Mouse (Mus musculus) stomach, embryonic 15.5 days (tissue): ENCODE data around the gene Fitm1. TPM values are rescaled to one million over a fixed set of nuclear protein-coding genes. Genes with fewer than 3 reads are reported as not detected.

Source experiments
- ATAC-seq: fragments of 200-750 bp; cut with Nextera tagmentation; 2 replicates; pipeline ENCODE4 v1.8.0; 2017; ENCODE audit warnings: low read depth, moderate number of reproducible peaks, moderate TSS enrichment; ENCODE audit not compliant: insufficient read depth, low FRiP score
- H3K27ac ChIP-seq: fragments of 300-500 bp; sonication (generic); 2 replicates; pipeline ENCODE4 v1.5.1; 2015; ENCODE audit warnings: mild to moderate bottlenecking, inconsistent platforms
- H3K27me3 ChIP-seq: fragments of 300-500 bp; sonication (generic); replicated peaks from 2 replicates; pipeline ENCODE4 v1.6.1; 2015; ENCODE audit warnings: inconsistent platforms
- H3K36me3 ChIP-seq: fragments of 300-500 bp; sonication (generic); 2 replicates; pipeline ENCODE4 v1.6.1; 2015; ENCODE audit warnings: inconsistent platforms
- H3K4me1 ChIP-seq: fragments of 300-500 bp; sonication (generic); 2 replicates; pipeline ENCODE4 v1.6.1; 2015; ENCODE audit warnings: inconsistent platforms
- H3K4me2 ChIP-seq: fragments of 300-500 bp; sonication (generic); 2 replicates; pipeline ENCODE4 v1.6.1; 2015; ENCODE audit warnings: mild to moderate bottlenecking, inconsistent platforms
- H3K4me3 ChIP-seq: fragments of 300-500 bp; sonication (generic); replicated peaks from 2 replicates; pipeline ENCODE4 v1.5.1; 2015; ENCODE audit warnings: inconsistent platforms
- H3K9ac ChIP-seq: fragments of 300-500 bp; sonication (generic); 2 replicates; pipeline ENCODE4 v1.6.1; 2015; ENCODE audit warnings: inconsistent platforms
- H3K9me3 ChIP-seq: fragments of 300-500 bp; sonication (generic); 2 replicates; pipeline ENCODE4 v1.6.1; 2016; ENCODE audit warnings: inconsistent platforms
- WGBS: fragments of 180-500 bp; shearing (Covaris S2); methylation state at CpG from one replicate; pipeline ENCODE4 v1.1.7; 2015; 5-methylcytosine and 5-hydroxymethylcytosine counted together
- polyA plus RNA-seq: library from polyadenylated mRNA; unstranded; fragments of >200 nt; fragmentation: Nextera tagmentation; extraction: Ambion mirVana; gene quantifications from 2 replicates; pipeline ENCODE4 v1.2.1, GENCODE M21; 2015

The Fitm1 gene
- polyA plus RNA-seq = 0.50 and 1.2 TPM in 2 replicates

DNA sequence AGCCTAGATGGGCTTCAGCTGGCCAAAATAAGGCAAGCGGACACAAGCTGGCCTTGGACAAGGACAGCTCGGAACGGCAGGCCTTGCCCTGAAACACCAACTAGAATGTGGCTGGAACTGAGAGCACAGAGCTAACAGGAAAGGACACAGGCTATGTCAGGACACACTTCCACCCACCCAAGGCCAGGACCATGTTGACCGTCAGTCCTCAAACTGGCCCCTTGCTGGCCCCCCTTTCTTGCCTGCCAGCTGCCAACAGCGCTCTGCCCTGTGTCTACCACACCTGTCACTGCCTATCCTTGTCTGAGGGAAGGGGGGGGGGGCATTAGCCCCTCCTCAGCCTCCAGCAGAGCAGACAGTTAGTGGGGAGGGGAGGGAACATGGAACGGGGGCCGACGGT is at the start of gene Fitm1:
TSS of gene Fitm1 (plus strand) at position 316 of the 400 bp plus-strand sequence.
- Histone ChIP-seq H3K27me3 (no peaks in the 10 kb centered on the region), H3K9ac (no peak within 1 kb of the TSS), H3K9me3 (no peaks in the 10 kb centered on the region), H3K4me1 (peaks cover 14% of the 10 kb centered on the region), H3K4me2 (no peak within 1 kb of the TSS), H3K4me3 (no peak within 1 kb of the TSS), H3K36me3 (peaks cover under 1% of the 10 kb centered on the region; the same call in 1 of the 2 replicates), H3K27ac (no peak within 1 kb of the TSS; the same call in 1 of the 2 replicates)
- no peak for ATAC-seq
- WGBS = 71% methylated on average over 8 of the region's 8 CpGs

DNA sequence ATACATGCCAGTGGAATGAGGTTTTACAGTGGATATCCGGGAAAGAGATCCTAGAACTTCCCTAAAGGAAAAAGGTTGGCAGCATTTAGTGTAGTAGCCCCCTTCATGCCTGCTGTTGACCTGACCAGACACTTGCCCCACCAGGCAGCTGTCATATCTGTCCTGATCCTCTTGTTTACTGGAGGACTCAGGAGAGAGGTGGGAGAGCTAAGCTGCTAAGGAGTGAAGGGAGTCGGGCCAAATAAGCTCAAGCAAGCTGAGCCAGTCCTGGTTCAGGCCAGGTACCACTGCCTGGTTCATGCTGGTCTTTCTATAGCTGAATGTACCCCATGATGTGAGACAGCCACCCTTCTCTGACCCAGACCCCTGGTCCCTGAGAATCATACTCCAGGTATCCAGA is 48.7 kb upstream of the Fitm1 start:
- H3K27ac ChIP-seq = no peak overlapping the region
- no peaks in the 10 kb centered on the region for H3K36me3 ChIP-seq
- no peak overlapping the region for H3K9ac ChIP-seq
- no peak overlapping the region for H3K4me3 ChIP-seq
- ATAC-seq = no peak
- no peaks in the 10 kb centered on the region for H3K9me3 ChIP-seq
- no peak overlapping the region for H3K4me2 ChIP-seq
- 66% methylated on average over 2 of the region's 2 CpGs for WGBS
- peaks cover 23% of the 10 kb centered on the region for H3K27me3 ChIP-seq
- H3K4me1 ChIP-seq = no peaks in the 10 kb centered on the region

- H3K36me3 ChIP-seq = no peaks in the 10 kb centered on the region
- no peak for ATAC-seq
- no peaks in the 10 kb centered on the region for H3K9me3 ChIP-seq
- no peak overlapping the region for H3K27ac ChIP-seq
- no peak overlapping the region for H3K4me3 ChIP-seq
- no peaks in the 10 kb centered on the region for H3K4me1 ChIP-seq
- peaks cover 12% of the 10 kb centered on the region; the same call in 1 of the 2 replicates for H3K27me3 ChIP-seq
- no peak overlapping the region for H3K4me2 ChIP-seq
- 24% methylated on average over 3 of the region's 3 CpGs for WGBS
- no peak overlapping the region for H3K9ac ChIP-seq
Measured at GRCm38 (mm10) chr14:55527940-55528339, 47.5 kb upstream of the Fitm1 start.

DNA sequence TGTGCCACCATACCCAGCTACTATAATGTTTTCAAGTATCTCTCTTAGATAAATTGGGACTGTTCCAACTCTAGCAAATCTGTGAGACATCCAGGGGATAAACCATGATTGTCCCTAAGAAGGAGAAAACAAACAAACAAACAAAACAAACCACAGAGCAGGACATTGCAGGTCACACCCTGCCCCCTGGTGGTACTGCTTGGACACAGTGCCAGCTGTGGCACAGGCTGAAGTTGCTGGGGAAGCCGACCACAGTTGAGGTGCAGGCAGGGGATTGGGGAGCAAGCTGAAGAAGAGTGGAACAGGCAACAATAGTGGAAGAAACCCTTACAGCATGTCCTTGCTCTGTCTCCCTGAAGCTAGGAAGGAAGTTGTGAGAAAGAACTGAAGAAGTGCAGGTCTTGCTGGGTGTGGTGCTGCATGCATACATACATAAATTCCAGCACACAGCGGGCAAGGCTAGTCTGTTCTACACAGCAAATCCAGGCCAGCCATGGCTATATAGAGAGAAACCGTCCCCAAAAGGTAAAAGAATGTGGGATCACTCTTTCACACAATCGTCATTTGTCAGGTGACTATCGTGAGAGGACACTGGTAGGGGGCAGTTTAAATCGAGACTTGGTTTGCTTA is 39.2 kb upstream of the Fitm1 start:
- Histone ChIP-seq H3K9ac (no peak overlapping the region), H3K9me3 (no peaks in the 10 kb centered on the region), H3K27ac (no peak overlapping the region), H3K4me1 (0 out of 2 replicates have a peak, but pooled peaks cover 12% of the 10 kb centered on the region), H3K27me3 (no peaks in the 10 kb centered on the region), H3K4me2 (no peak overlapping the region), H3K36me3 (no peaks in the 10 kb centered on the region), H3K4me3 (no peak overlapping the region)
- ATAC-seq = no peak
- 49% methylated on average over 6 of the region's 6 CpGs for WGBS

- ATAC-seq = peak; percentile 95
- H3K27ac ChIP-seq = peak within 1 kb of the TSS; percentile 95
- H3K4me3 ChIP-seq = peak within 1 kb of the TSS; percentile 73
- no peaks in the 10 kb centered on the region for H3K9me3 ChIP-seq
- H3K27me3 ChIP-seq = no peaks in the 10 kb centered on the region
- under 1% methylated on average over 32 of the region's 32 CpGs for WGBS
- peak within 1 kb of the TSS; percentile 76 for H3K9ac ChIP-seq
- peaks cover 18% of the 10 kb centered on the region; the same call in 1 of the 2 replicates for H3K4me1 ChIP-seq
- H3K4me2 ChIP-seq = peak within 1 kb of the TSS; percentile 82
- H3K36me3 ChIP-seq = peaks cover 12% of the 10 kb centered on the region; the same call in 1 of the 2 replicates
Measured at GRCm38 (mm10) chr14:55540067-55540786, 35.2 kb upstream of the Fitm1 start, which contains the start of gene Pck2. Gene Pck2 (plus strand): TSS chr14:55540266.

GRCm38 (mm10) chr14:55540787-55541321 is 34.6 kb upstream of the Fitm1 start:
- peak overlapping the region; percentile 76; the same call in 1 of the 2 replicates for H3K9ac ChIP-seq
- H3K4me1 ChIP-seq = peaks cover 18% of the 10 kb centered on the region; the same call in 1 of the 2 replicates
- WGBS = 2% methylated on average over 10 of the region's 10 CpGs
- H3K4me2 ChIP-seq = peak overlapping the region; percentile 82
- peak; percentile 31 for ATAC-seq
- H3K4me3 ChIP-seq = peak overlapping the region; percentile 73
- H3K27me3 ChIP-seq = no peaks in the 10 kb centered on the region
- peaks cover 17% of the 10 kb centered on the region; the same call in 1 of the 2 replicates for H3K36me3 ChIP-seq
- H3K27ac ChIP-seq = peak overlapping the region; percentile 95
- no peaks in the 10 kb centered on the region for H3K9me3 ChIP-seq

DNA sequence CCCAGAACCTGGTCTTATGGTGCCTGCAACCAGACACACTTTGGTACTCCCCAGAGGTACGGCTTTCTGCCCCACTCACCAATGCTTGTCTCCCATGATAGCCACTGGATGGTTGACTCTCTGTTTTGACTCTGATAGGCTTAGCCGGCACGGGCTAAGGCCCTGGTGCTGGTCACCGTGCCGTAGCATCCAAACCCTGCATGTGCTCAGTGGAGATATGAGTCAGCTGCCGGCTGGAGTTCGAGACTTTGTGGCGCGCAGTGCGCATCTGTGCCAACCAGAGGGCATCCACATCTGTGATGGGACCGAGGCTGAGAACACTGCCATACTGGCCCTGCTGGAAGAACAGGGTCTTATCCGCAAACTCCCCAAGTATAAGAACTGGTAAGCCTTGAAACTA is 33.1 kb upstream of the Fitm1 start:
- no peak overlapping the region for H3K27ac ChIP-seq
- H3K9ac ChIP-seq = no peak overlapping the region
- H3K4me2 ChIP-seq = no peak overlapping the region
- no peak for ATAC-seq
- H3K27me3 ChIP-seq = no peaks in the 10 kb centered on the region
- no peaks in the 10 kb centered on the region for H3K9me3 ChIP-seq
- peaks cover 18% of the 10 kb centered on the region; the same call in 1 of the 2 replicates for H3K4me1 ChIP-seq
- no peak overlapping the region for H3K4me3 ChIP-seq
- 91% methylated on average over 12 of the region's 12 CpGs for WGBS
- peaks cover 28% of the 10 kb centered on the region; the same call in 1 of the 2 replicates for H3K36me3 ChIP-seq

DNA sequence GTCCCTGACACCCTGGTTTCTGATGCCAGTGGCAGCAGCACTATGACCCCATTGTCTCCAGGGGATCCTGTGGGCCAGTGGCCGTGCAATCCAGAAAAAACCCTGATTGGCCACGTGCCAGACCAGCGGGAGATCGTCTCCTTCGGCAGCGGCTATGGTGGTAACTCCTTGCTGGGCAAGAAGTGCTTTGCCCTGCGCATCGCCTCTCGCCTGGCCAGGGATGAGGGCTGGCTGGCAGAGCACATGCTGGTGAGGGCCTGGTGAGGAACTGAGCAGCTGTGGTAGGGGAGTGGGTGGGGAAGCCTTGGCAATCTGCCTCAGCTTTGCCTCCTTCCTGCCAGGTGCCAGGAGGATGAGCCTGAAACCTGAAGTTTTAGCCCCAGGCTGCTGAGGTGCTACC is 31.1 kb upstream of the Fitm1 start:
- H3K27me3 ChIP-seq = no peaks in the 10 kb centered on the region
- no peak for ATAC-seq
- H3K4me2 ChIP-seq = no peak overlapping the region
- no peak overlapping the region for H3K27ac ChIP-seq
- H3K4me3 ChIP-seq = no peak overlapping the region
- H3K9me3 ChIP-seq = no peaks in the 10 kb centered on the region
- peaks cover 17% of the 10 kb centered on the region; the same call in 1 of the 2 replicates for H3K4me1 ChIP-seq
- peaks cover 45% of the 10 kb centered on the region for H3K36me3 ChIP-seq
- no peak overlapping the region for H3K9ac ChIP-seq
- 80% methylated on average over 9 of the region's 9 CpGs for WGBS

- WGBS = 82% methylated on average over 6 of the region's 6 CpGs
- Histone ChIP-seq H3K9ac (no peak overlapping the region), H3K9me3 (no peaks in the 10 kb centered on the region), H3K4me2 (no peak overlapping the region), H3K27me3 (no peaks in the 10 kb centered on the region), H3K4me3 (no peak overlapping the region), H3K27ac (no peak overlapping the region), H3K4me1 (no peaks in the 10 kb centered on the region), H3K36me3 (peaks cover 35% of the 10 kb centered on the region)
- no peak for ATAC-seq
Measured at GRCm38 (mm10) chr14:55550191-55550590, 25.2 kb upstream of the Fitm1 start.

DNA sequence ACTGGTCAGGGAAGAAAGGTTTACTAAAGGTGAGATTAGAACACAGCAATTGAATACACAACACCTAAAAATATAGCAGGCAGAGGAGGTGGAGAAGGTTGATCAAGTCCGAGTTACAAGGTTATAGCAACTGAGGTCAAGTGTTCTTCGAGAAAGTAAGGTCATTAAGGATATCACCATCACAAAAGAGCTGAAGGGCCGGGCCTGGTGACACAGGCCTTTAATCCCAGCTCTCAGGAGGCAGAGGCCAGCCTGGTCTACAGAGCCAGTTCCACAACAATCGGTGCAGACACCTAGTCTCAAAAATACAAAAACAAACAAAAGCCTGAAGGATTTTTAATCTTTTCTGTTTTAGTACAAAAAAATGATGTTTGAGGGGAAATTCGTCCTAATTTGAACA is 24.1 kb upstream of the Fitm1 start:
- Histone ChIP-seq H3K27me3 (no peaks in the 10 kb centered on the region), H3K9ac (no peak overlapping the region), H3K4me1 (no peaks in the 10 kb centered on the region), H3K4me3 (no peak overlapping the region), H3K4me2 (no peak overlapping the region), H3K36me3 (peaks cover 25% of the 10 kb centered on the region), H3K9me3 (no peaks in the 10 kb centered on the region), H3K27ac (no peak overlapping the region)
- WGBS = 67% methylated on average over 5 of the region's 5 CpGs
- no peak for ATAC-seq

- H3K27me3 ChIP-seq = no peaks in the 10 kb centered on the region
- peaks cover 21% of the 10 kb centered on the region for H3K36me3 ChIP-seq
- ATAC-seq = no peak
- H3K9me3 ChIP-seq = no peaks in the 10 kb centered on the region
- no peak overlapping the region for H3K4me3 ChIP-seq
- no peaks in the 10 kb centered on the region for H3K4me1 ChIP-seq
- 88% methylated on average over 8 of the region's 8 CpGs for WGBS
- no peak overlapping the region for H3K27ac ChIP-seq
- no peak overlapping the region for H3K4me2 ChIP-seq
- no peak overlapping the region for H3K9ac ChIP-seq
Measured at GRCm38 (mm10) chr14:55551794-55552193, 23.6 kb upstream of the Fitm1 start.

- Histone ChIP-seq H3K27me3 (no peaks in the 10 kb centered on the region), H3K4me3 (no peak overlapping the region), H3K4me1 (peaks cover 7% of the 10 kb centered on the region; the same call in 1 of the 2 replicates), H3K27ac (no peak overlapping the region), H3K4me2 (no peak overlapping the region), H3K36me3 (no peaks in the 10 kb centered on the region; the same call in 1 of the 2 replicates), H3K9me3 (no peaks in the 10 kb centered on the region), H3K9ac (no peak overlapping the region)
- ATAC-seq = no peak
Measured at GRCm38 (mm10) chr14:55554635-55555034, 20.8 kb upstream of the Fitm1 start.
